Mouse (Mus musculus) forebrain, postnatal 0 days (tissue): ENCODE data around the gene Krtap3-1. TPM values are rescaled to one million over a fixed set of nuclear protein-coding genes. Genes with fewer than 3 reads are reported as not detected.

Experiments
- ATAC-seq: fragments of 200-750 bp; cut with Nextera tagmentation; 2 replicates; pipeline ENCODE4 v1.8.0; 2017; ENCODE audit warnings: mild to moderate bottlenecking, moderate library complexity
- DNase-seq: peaks from one replicate; pipeline ENCODE4 v3.0.0-alpha.2; 2015
- H3K27ac ChIP-seq: fragments of 300-500 bp; sonication (generic); 2 replicates; pipeline ENCODE4 v1.5.1; 2014; ENCODE audit warnings: low read depth, mild to moderate bottlenecking, antibody characterized with exemption, low read length, moderate library complexity, mixed read lengths
- H3K27me3 ChIP-seq: fragments of 300-500 bp; sonication (generic); 2 replicates; pipeline ENCODE4 v1.6.1; 2014; ENCODE audit warnings: mild to moderate bottlenecking, low read length, mixed read lengths; ENCODE audit not compliant: insufficient read depth
- H3K36me3 ChIP-seq: fragments of 300-500 bp; sonication (generic); 2 replicates; pipeline ENCODE4 v1.6.1; 2014; ENCODE audit warnings: mild to moderate bottlenecking, moderate library complexity; ENCODE audit not compliant: insufficient read depth
- H3K4me1 ChIP-seq: fragments of 300-500 bp; sonication (generic); 2 replicates; pipeline ENCODE4 v1.6.1; 2014; ENCODE audit warnings: antibody characterized with exemption; ENCODE audit not compliant: insufficient read depth
- H3K4me2 ChIP-seq: fragments of 300-500 bp; sonication (generic); 2 replicates; pipeline ENCODE4 v1.6.1; 2014; ENCODE audit warnings: low read depth, mild to moderate bottlenecking, moderate library complexity
- H3K4me3 ChIP-seq: fragments of 300-500 bp; sonication (generic); 2 replicates; pipeline ENCODE4 v1.5.1; 2014; ENCODE audit warnings: low read depth, low read length, mixed read lengths
- H3K9ac ChIP-seq: fragments of 300-500 bp; sonication (generic); 2 replicates; pipeline ENCODE4 v1.6.1; 2014; ENCODE audit warnings: mild to moderate bottlenecking
- H3K9me3 ChIP-seq: fragments of 300-500 bp; sonication (generic); 2 replicates; pipeline ENCODE4 v1.6.1; 2016; ENCODE audit warnings: low read length
- CTCF ChIP-seq: sonication (generic); IDR thresholded peaks from 2 replicates; pipeline ENCODE4 v1.5.1; 2016; ENCODE audit warnings: antibody characterized with exemption, control low read depth, low read depth
- WGBS: fragments of 180-500 bp; shearing (Covaris S2); extraction: QIAGEN DNeasy Blood & Tissue Kit; methylation state at CpG from one replicate; pipeline ENCODE4 v1.1.7; 2014; 5-methylcytosine and 5-hydroxymethylcytosine counted together
- polyA plus RNA-seq: library from polyadenylated mRNA; unstranded; fragments of >200 nt; fragmentation: Nextera tagmentation; extraction: Ambion mirVana; gene quantifications from 2 replicates; pipeline ENCODE4 v1.2.1, GENCODE M21; 2015
- total RNA-seq: library from RNA; depleted of rRNA; stranded (reverse); fragments of >200 nt; gene quantifications from 2 replicates; pipeline ENCODE4 v1.2.3, GENCODE M21; 2014

The Krtap3-1 gene
- total and polyA plus RNA-seq, 2 experiments from 2014 or later = not detected

DNA sequence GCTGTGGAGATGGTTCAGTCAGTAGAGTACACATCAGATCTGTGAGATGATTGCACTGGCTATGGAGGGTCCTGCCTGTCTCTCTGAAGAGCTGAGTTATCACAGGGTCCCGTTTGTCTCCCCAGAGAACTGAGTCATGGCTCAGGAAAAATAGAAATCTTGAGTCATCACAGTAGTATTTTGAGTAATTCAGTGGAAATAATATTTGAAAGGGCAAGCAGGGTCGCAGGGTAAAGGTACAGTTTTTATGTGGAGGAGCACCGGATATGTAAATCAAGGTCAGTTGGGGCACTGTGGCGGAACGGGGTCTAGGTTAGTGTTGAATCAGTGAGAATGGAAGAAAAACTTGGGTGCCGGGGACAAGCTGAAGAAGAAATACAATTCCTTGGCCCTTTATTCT, 3.9 kb downstream of the Krtap3-1 start:
- Histone ChIP-seq H3K9ac (no peak overlapping the region), H3K9me3 (no peaks in the 10 kb centered on the region), H3K4me1 (no peaks in the 10 kb centered on the region), H3K4me2 (no peak overlapping the region), H3K36me3 (no peaks in the 10 kb centered on the region), H3K27ac (no peak overlapping the region), H3K27me3 (no peaks in the 10 kb centered on the region), H3K4me3 (no peak overlapping the region)
- ATAC-seq = no peak
- TF ChIP-seq CTCF = no peak
- WGBS = 85% methylated on average over 6 of the region's 6 CpGs
- no peak for DNase-seq

- no peaks in the 10 kb centered on the region for H3K9me3 ChIP-seq
- no peaks in the 10 kb centered on the region for H3K27me3 ChIP-seq
- DNase-seq (no peak), ATAC-seq (no peak)
- no peak for TF ChIP-seq CTCF
- no peak within 1 kb of the TSS for H3K9ac ChIP-seq
- no peaks in the 10 kb centered on the region for H3K4me1 ChIP-seq
- H3K36me3 ChIP-seq = no peaks in the 10 kb centered on the region
- no peak within 1 kb of the TSS for H3K27ac ChIP-seq
- WGBS = 95% methylated on average over 9 of the region's 9 CpGs
- no peak within 1 kb of the TSS for H3K4me2 ChIP-seq
- no peak within 1 kb of the TSS for H3K4me3 ChIP-seq
Measured at GRCm38 (mm10) chr11:99559366-99559765, 7.1 kb downstream of the Krtap3-1 start, which contains the start of gene Gm11939. Gene Gm11939, minus strand, starts transcription at chr11:99559466.

DNA sequence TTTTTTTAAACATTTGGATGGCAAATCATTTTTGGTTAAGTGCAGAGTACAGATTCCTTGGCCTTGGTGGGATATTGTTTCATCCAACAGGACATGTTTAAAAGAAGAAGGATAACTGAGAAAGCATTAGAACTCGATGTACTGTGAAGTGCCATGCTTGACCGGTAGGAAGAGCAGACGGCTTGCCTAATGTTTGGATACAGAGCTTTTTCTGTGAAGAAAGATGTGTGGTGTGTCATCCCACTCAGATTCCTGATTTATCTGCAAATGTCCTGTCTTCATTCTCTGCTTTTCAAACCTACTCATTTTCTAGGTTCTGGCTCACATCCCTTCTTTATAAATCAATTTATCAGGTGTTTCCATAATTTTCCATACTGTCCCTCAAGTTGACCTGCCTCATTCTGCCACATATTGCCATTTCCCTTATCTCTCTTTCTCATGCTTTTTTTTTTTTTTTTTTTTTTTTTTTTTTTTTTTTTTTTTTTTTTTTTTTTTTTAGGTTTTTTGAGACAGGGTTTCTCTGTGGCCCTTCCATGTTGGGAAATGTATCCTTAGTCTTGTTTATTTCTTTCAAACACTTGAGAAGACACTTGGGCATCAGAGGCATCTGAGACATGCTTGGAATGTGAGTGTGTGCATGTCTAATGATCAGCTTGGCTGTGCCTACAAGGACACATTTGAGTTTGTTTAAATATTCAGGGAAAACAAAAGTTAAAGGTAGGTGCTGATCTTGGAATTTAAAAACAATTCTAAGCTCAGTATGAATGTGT, 8.3 kb downstream of the Krtap3-1 start:
- Histone ChIP-seq H3K4me1 (no peaks in the 10 kb centered on the region), H3K9me3 (no peaks in the 10 kb centered on the region), H3K9ac (no peak overlapping the region), H3K27ac (no peak overlapping the region), H3K4me2 (no peak overlapping the region), H3K27me3 (no peaks in the 10 kb centered on the region), H3K4me3 (no peak overlapping the region), H3K36me3 (no peaks in the 10 kb centered on the region)
- 91% methylated on average over 3 of the region's 3 CpGs for WGBS
- DNase-seq (no peak), ATAC-seq (no peak)
- TF ChIP-seq CTCF = no peak

- no peaks in the 10 kb centered on the region for H3K27me3 ChIP-seq
- H3K9ac ChIP-seq = no peak within 1 kb of the TSS
- H3K36me3 ChIP-seq = no peaks in the 10 kb centered on the region
- no peak within 1 kb of the TSS for H3K27ac ChIP-seq
- 95% methylated on average over 2 of the region's 2 CpGs for WGBS
- TF ChIP-seq CTCF = no peak
- no peaks in the 10 kb centered on the region for H3K4me1 ChIP-seq
- no peak for ATAC-seq
- no peaks in the 10 kb centered on the region for H3K9me3 ChIP-seq
- no peak within 1 kb of the TSS for H3K4me3 ChIP-seq
- no peak for DNase-seq
- no peak within 1 kb of the TSS for H3K4me2 ChIP-seq
Measured at GRCm38 (mm10) chr11:99556753-99557152, 9.7 kb downstream of the Krtap3-1 start, which contains the start of gene Krtap3-2. Gene Krtap3-2, minus strand, starts transcription at chr11:99556853.

DNA sequence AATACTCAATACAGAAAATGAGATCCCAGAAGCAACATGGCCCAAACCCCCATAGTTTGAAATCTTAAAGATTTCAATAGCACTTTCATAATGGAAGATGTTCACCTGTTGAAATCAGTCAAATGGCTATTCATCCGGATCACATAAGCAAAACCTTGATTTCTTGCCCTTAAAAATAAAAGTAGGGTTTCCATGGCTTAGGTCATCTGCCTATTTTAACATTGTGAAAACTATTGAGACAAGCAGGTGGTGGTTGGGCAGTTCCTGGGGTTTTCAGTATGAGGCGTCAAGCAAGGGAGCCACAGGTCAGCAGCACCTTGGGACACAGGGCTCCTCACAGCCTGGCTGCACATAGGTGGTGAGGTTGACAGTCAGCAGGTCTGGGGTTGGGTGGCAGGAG, 10.2 kb downstream of the Krtap3-1 start:
- ATAC-seq (no peak), DNase-seq (no peak)
- Histone ChIP-seq H3K9me3 (no peaks in the 10 kb centered on the region), H3K4me1 (no peaks in the 10 kb centered on the region), H3K27me3 (no peaks in the 10 kb centered on the region), H3K27ac (no peak overlapping the region), H3K36me3 (no peaks in the 10 kb centered on the region), H3K9ac (no peak overlapping the region), H3K4me2 (no peak overlapping the region), H3K4me3 (no peak overlapping the region)
- WGBS = 94% methylated on average over 2 of the region's 2 CpGs
- no peak for TF ChIP-seq CTCF

DNA sequence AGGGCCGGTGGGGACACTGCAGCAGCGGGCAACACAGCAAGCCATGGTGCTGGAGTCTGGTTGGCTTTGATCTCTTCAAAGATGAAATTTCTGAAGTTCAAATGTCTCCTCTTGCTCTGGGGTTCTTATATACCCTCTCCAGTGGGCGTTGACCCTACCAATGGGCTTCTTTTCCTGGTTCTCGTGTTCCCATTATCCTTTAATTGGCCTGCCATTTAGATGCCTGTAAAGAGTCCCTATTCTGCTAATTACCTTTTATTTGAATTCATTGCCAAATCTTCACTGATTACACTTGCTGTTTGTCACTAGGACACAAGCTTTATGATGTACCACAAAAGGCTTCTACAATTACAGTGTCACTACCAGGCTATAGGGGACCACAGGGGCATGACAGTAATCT, 15.7 kb downstream of the Krtap3-1 start, which contains the start of gene Krtap3-3:
TSS of gene Krtap3-3 (minus strand) at position 101 of the 400 bp plus-strand sequence.
- no peak for ATAC-seq
- Histone ChIP-seq H3K36me3 (no peaks in the 10 kb centered on the region), H3K27me3 (no peaks in the 10 kb centered on the region), H3K4me3 (no peak within 1 kb of the TSS), H3K9me3 (no peaks in the 10 kb centered on the region), H3K27ac (no peak within 1 kb of the TSS), H3K9ac (no peak within 1 kb of the TSS), H3K4me1 (no peaks in the 10 kb centered on the region), H3K4me2 (no peak within 1 kb of the TSS)
- WGBS = 46% methylated on average over 4 of the region's 4 CpGs
- no peak for DNase-seq
- no peak for TF ChIP-seq CTCF

DNA sequence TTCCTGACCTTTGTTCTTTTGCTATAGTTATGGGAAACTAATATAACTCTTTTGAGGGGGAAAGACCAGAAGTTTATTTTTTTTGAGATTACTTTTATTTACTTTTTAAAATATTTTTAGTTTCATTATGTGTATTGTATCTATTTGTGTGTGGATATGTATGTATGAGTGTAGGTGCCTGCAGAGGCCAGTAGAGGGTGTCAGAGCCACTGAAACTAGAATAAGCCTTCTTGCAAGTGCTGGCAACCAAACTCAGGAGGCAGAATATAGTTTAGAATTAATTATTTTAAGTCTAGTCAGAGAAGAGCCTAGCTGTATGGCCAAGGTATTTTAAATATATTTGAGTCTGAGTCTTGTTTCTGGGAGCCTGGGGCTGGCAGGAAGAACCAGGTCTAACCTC, 18.5 kb downstream of the Krtap3-1 start:
- Histone ChIP-seq H3K36me3 (no peaks in the 10 kb centered on the region), H3K9ac (no peak overlapping the region)

More for the DNA sequence above, 18.5 kb downstream of the Krtap3-1 start:
- Histone ChIP-seq H3K27me3 (no peaks in the 10 kb centered on the region), H3K27ac (no peak overlapping the region), H3K4me2 (no peak overlapping the region), H3K4me1 (no peaks in the 10 kb centered on the region), H3K4me3 (no peak overlapping the region), H3K9me3 (no peaks in the 10 kb centered on the region)
- TF ChIP-seq CTCF = no peak
- no peak for DNase-seq
- no peak for ATAC-seq
